Mouse (Mus musculus): ENCODE measurements around the gene Creb3l1.

GRCm38 (mm10) chr2:92066899-92067298 is 42.6 kb upstream of the Creb3l1 start:
- TF ChIP-seq CTCF (IDR thresholded peaks at IDR 0.05; ENCODE audit: low read depth): no peak
- no peak for TF ChIP-seq EP300 (IDR thresholded peaks at IDR 0.05; ENCODE audit: low read depth)

Data from liver, postnatal 0 days (tissue).